Mouse (Mus musculus) adrenal gland, postnatal 0 days (tissue): Measurements from ENCODE around the gene Olfr198. TPM values are rescaled to one million over a fixed set of nuclear protein-coding genes. Genes with fewer than 3 reads are reported as not detected.

Experiments
- polyA plus RNA-seq: library from polyadenylated mRNA; unstranded; fragments of >200 nt; fragmentation: Nextera tagmentation; extraction: Ambion mirVana; gene quantifications from 2 replicates; pipeline ENCODE4 v1.2.1, GENCODE M21; 2015

The Olfr198 gene
- not detected in 2 replicates for polyA plus RNA-seq

GRCm38 (mm10) chr16:59203433-59203832, at the start of gene Olfr198:
Gene Olfr198, minus strand, starts transcription at chr16:59203533.

GRCm38 (mm10) chr16:59219667-59220066, 16.3 kb upstream of the Olfr198 start, which contains the start of gene Olfr199:
Gene Olfr199, minus strand, starts transcription at chr16:59219767.

DNA sequence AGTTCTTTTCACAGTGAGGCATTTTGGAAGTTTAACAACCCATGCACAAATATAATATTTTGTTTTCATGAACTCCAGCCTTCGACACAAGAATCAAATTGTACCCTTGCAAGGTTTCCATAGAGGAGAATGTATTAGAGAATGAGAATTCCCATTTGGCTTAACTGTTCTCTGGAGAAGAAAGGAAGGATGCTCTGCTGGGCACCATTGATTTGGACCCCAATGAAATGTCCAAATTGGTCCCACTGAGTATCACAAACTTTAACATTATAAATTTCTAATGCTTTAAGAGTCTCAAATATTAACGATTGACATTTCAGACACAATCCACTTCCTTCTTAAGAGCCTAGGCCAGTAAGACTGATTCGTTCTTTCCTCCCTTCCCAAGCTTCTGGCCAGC, 33.0 kb downstream of the Olfr198 start, which contains the start of gene Olfr196:
Gene Olfr196, minus strand, starts transcription at position 101 of the 400 bp plus-strand sequence.

Other genes starting within 250 kb of the Olfr198 start
- not detected in 2 replicates for gene Olfr183, start 208.2 kb downstream of the Olfr198 start, polyA plus RNA-seq
- not detected in 2 replicates for gene Olfr186, start 173.2 kb downstream of the Olfr198 start, polyA plus RNA-seq
- gene Olfr187, start 163.8 kb downstream of the Olfr198 start, polyA plus RNA-seq = not detected in 2 replicates
- not detected in 2 replicates for gene Olfr190, start 125.5 kb downstream of the Olfr198 start, polyA plus RNA-seq
- not detected in 2 replicates for gene Olfr191, start 113.7 kb downstream of the Olfr198 start, polyA plus RNA-seq
- not detected in 2 replicates for gene Olfr193, start 91.7 kb downstream of the Olfr198 start, polyA plus RNA-seq
- not detected in 2 replicates for gene Olfr194, start 82.5 kb downstream of the Olfr198 start, polyA plus RNA-seq
- not detected in 2 replicates for gene Olfr195, start 56.5 kb downstream of the Olfr198 start, polyA plus RNA-seq
- gene Olfr196, start 33.1 kb downstream of the Olfr198 start, polyA plus RNA-seq = not detected in 2 replicates
- not detected in 2 replicates for gene Olfr199, start 16.2 kb upstream of the Olfr198 start, polyA plus RNA-seq
- gene Olfr201, start 69.1 kb upstream of the Olfr198 start, polyA plus RNA-seq = not detected in 2 replicates
- not detected in 2 replicates for gene Olfr202, start 83.3 kb upstream of the Olfr198 start, polyA plus RNA-seq
- gene Olfr203, start 95.3 kb upstream of the Olfr198 start, polyA plus RNA-seq = not detected in 2 replicates
- gene Olfr204, start 114.7 kb upstream of the Olfr198 start, polyA plus RNA-seq = not detected in 2 replicates
- gene Olfr205, start 127.6 kb upstream of the Olfr198 start, polyA plus RNA-seq = not detected in 2 replicates
- gene Olfr206, start 145.7 kb upstream of the Olfr198 start, polyA plus RNA-seq = not detected in 2 replicates
- not detected in 2 replicates for gene Olfr209, start 160.5 kb upstream of the Olfr198 start, polyA plus RNA-seq
- not detected in 2 replicates for gene Gabrr3, start 203.8 kb upstream of the Olfr198 start, polyA plus RNA-seq